Comparison of ENCODE assay signal across 21 mouse cellular contexts in the genomic region with DNA sequence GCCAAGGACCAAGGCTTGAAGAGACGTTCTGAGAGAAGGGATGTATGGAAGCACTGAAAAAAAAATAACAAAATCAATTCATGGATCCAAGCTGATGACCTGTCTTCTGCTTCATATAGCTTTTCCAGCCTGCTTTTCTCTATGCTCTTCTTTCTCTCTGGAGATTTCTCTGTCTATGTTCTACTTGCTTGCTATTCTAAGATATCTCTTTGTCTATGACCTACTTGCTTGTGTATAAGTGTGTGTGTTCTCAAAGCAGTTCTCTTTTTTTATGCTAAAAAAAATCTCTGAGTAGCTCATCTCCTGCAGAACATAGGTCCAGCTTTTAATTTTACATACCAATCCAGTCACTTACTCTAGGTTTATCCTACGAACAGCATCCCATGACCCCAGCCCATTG.
"Had no signal": no experiment of that assay in that cellular context is flagged by ENCODE, and none has a peak within 500 bp of the region (broad histone marks: within the 10 kb centered on the region; RNA-seq: fewer than 3 reads in every experiment).

No protein-coding gene starts in this region.

- DNase-seq: cerebellum, adult 8-10 months; cerebellum, adult 9-10 months; cerebellum, adult 9-11 months; cerebellum, postnatal 10 days; cerebellum, postnatal 14 days; cerebellum, postnatal 25 days; cerebellum, postnatal 36 days; embryo, embryonic 11 days; forebrain, postnatal 0 days; gastrocnemius, adult 2 months; gastrocnemius, postnatal 10 days; gastrocnemius, postnatal 14 days; gastrocnemius, postnatal 25 days; gastrocnemius, postnatal 36 days; heart, adult 11 months; heart, adult 18-20 months; heart, adult 2 months had no signal

- ATAC-seq: forebrain, embryonic 13.5 days; forebrain, embryonic 14.5 days; forebrain, embryonic 15.5 days; forebrain, embryonic 16.5 days; forebrain, postnatal 0 days had no signal
